Mouse (Mus musculus): ENCODE measurements at regions not wholly inside any gene's neighbourhood (a gene's known extent, or its start where the extent isn't known, plus 50 kb on each side); places are given as distances from the start of the nearest gene placed in this dataset.

GRCm38 (mm10) chr11:45785806-45786205, 66.0 kb upstream of the Clint1 start:
- no peak overlapping the region for H3K27ac ChIP-seq (ENCODE audit: insufficient read depth, low read depth, low read length, poor library complexity, severe bottlenecking)
- no peak overlapping the region for H3K4me3 ChIP-seq (ENCODE audit: insufficient read depth in 1 of 2, low read depth in 1 of 2, low read length in 2 of 2, poor library complexity in 1 of 2, severe bottlenecking in 1 of 2)
- H3K9me3 ChIP-seq (ENCODE audit: control insufficient read depth, insufficient read depth, low read depth, low read length) = no peaks in the 10 kb centered on the region
- no peak for DNase-seq (ENCODE audit: low read depth, low spot score)
- in situ Hi-C loops (cut with MboI; ENCODE audit: low sequenced_read_pairs in 2 of 2, unreplicated experiment in 2 of 2) = no loop called here
- no peak overlapping the region for H3K9ac ChIP-seq (ENCODE audit: insufficient read depth, low read depth, low read length, poor library complexity, severe bottlenecking)
- no peaks in the 10 kb centered on the region for H3K4me1 ChIP-seq (ENCODE audit: control insufficient read depth in 2 of 2, insufficient read depth in 2 of 2, low read length in 2 of 2, poor library complexity in 1 of 2)
- TF ChIP-seq HCFC1 (IDR thresholded peaks at IDR 0.05; ENCODE audit: borderline replicate concordance, insufficient read depth, low read length) (no peak), ZNF384 (IDR thresholded peaks at IDR 0.05; ENCODE audit: low read depth, low read length) (no peak), ZC3H11A (IDR thresholded peaks at IDR 0.05; ENCODE audit: borderline replicate concordance, low read depth, low read length) (no peak), CHD2 (IDR thresholded peaks at IDR 0.05; ENCODE audit: low read depth, low read length) (no peak), MAFK (IDR thresholded peaks at IDR 0.05; ENCODE audit: insufficient read depth, low read depth, low read length) (no peak)
- H3K36me3 ChIP-seq (ENCODE audit: control insufficient read depth, insufficient read depth, low read length, poor library complexity, severe bottlenecking) = no peaks in the 10 kb centered on the region

GRCm38 (mm10) chr11:45787408-45787807, 64.4 kb upstream of the Clint1 start:
- Histone ChIP-seq H3K9me3 (ENCODE audit: control insufficient read depth, insufficient read depth, low read depth, low read length) (no peaks in the 10 kb centered on the region), H3K4me1 (ENCODE audit: control insufficient read depth in 2 of 2, insufficient read depth in 2 of 2, low read length in 2 of 2, poor library complexity in 1 of 2) (no peaks in the 10 kb centered on the region), H3K4me3 (ENCODE audit: insufficient read depth in 1 of 2, low read depth in 1 of 2, low read length in 2 of 2, poor library complexity in 1 of 2, severe bottlenecking in 1 of 2) (no peak overlapping the region), H3K27ac (ENCODE audit: insufficient read depth, low read depth, low read length, poor library complexity, severe bottlenecking) (no peak overlapping the region), H3K9ac (ENCODE audit: insufficient read depth, low read depth, low read length, poor library complexity, severe bottlenecking) (no peak overlapping the region), H3K36me3 (ENCODE audit: control insufficient read depth, insufficient read depth, low read length, poor library complexity, severe bottlenecking) (no peaks in the 10 kb centered on the region)
- no peak for DNase-seq (ENCODE audit: low read depth, low spot score)
- TF ChIP-seq MAFK (IDR thresholded peaks at IDR 0.05; ENCODE audit: insufficient read depth, low read depth, low read length) (no peak), CHD2 (IDR thresholded peaks at IDR 0.05; ENCODE audit: low read depth, low read length) (no peak), ZNF384 (IDR thresholded peaks at IDR 0.05; ENCODE audit: low read depth, low read length) (no peak), ZC3H11A (IDR thresholded peaks at IDR 0.05; ENCODE audit: borderline replicate concordance, low read depth, low read length) (no peak), HCFC1 (IDR thresholded peaks at IDR 0.05; ENCODE audit: borderline replicate concordance, insufficient read depth, low read length) (no peak)
- in situ Hi-C loops (cut with MboI; ENCODE audit: low sequenced_read_pairs in 2 of 2, unreplicated experiment in 2 of 2) = no loop called here

- Histone ChIP-seq H3K4me1 (ENCODE audit: control insufficient read depth in 2 of 2, insufficient read depth in 2 of 2, low read length in 2 of 2, poor library complexity in 1 of 2) (no peaks in the 10 kb centered on the region), H3K27ac (ENCODE audit: insufficient read depth, low read depth, low read length, poor library complexity, severe bottlenecking) (no peak overlapping the region), H3K9me3 (ENCODE audit: control insufficient read depth, insufficient read depth, low read depth, low read length) (no peaks in the 10 kb centered on the region), H3K9ac (ENCODE audit: insufficient read depth, low read depth, low read length, poor library complexity, severe bottlenecking) (no peak overlapping the region), H3K4me3 (ENCODE audit: insufficient read depth in 1 of 2, low read depth in 1 of 2, low read length in 2 of 2, poor library complexity in 1 of 2, severe bottlenecking in 1 of 2) (no peak overlapping the region), H3K36me3 (ENCODE audit: control insufficient read depth, insufficient read depth, low read length, poor library complexity, severe bottlenecking) (no peaks in the 10 kb centered on the region)
- no peak for DNase-seq (ENCODE audit: low read depth, low spot score)
- TF ChIP-seq ZC3H11A (IDR thresholded peaks at IDR 0.05; ENCODE audit: borderline replicate concordance, low read depth, low read length) = no peak
- no peak for TF ChIP-seq HCFC1 (IDR thresholded peaks at IDR 0.05; ENCODE audit: borderline replicate concordance, insufficient read depth, low read length)
- no peak for TF ChIP-seq CHD2 (IDR thresholded peaks at IDR 0.05; ENCODE audit: low read depth, low read length)
- in situ Hi-C loops (cut with MboI; ENCODE audit: low sequenced_read_pairs in 2 of 2, unreplicated experiment in 2 of 2) = no loop called here
Observed at GRCm38 (mm10) chr11:45789886-45790285, 62.0 kb upstream of the Clint1 start.

GRCm38 (mm10) chr11:45790504-45790903, 61.3 kb upstream of the Clint1 start:
- H3K9ac ChIP-seq (ENCODE audit: insufficient read depth, low read depth, low read length, poor library complexity, severe bottlenecking) = no peak overlapping the region
- H3K27ac ChIP-seq (ENCODE audit: insufficient read depth, low read depth, low read length, poor library complexity, severe bottlenecking) = no peak overlapping the region
- H3K36me3 ChIP-seq (ENCODE audit: control insufficient read depth, insufficient read depth, low read length, poor library complexity, severe bottlenecking) = no peaks in the 10 kb centered on the region
- DNase-seq (ENCODE audit: low read depth, low spot score) = no peak
- no peaks in the 10 kb centered on the region for H3K9me3 ChIP-seq (ENCODE audit: control insufficient read depth, insufficient read depth, low read depth, low read length)
- in situ Hi-C loops (cut with MboI; ENCODE audit: low sequenced_read_pairs in 2 of 2, unreplicated experiment in 2 of 2) = no loop called here
- H3K4me1 ChIP-seq (ENCODE audit: control insufficient read depth in 2 of 2, insufficient read depth in 2 of 2, low read length in 2 of 2, poor library complexity in 1 of 2) = no peaks in the 10 kb centered on the region
- no peak overlapping the region for H3K4me3 ChIP-seq (ENCODE audit: insufficient read depth in 1 of 2, low read depth in 1 of 2, low read length in 2 of 2, poor library complexity in 1 of 2, severe bottlenecking in 1 of 2)
- TF ChIP-seq HCFC1 (IDR thresholded peaks at IDR 0.05; ENCODE audit: borderline replicate concordance, insufficient read depth, low read length) = no peak
- TF ChIP-seq ZNF384 (IDR thresholded peaks at IDR 0.05; ENCODE audit: low read depth, low read length) = no peak
- no peak for TF ChIP-seq CHD2 (IDR thresholded peaks at IDR 0.05; ENCODE audit: low read depth, low read length)
- TF ChIP-seq ZC3H11A (IDR thresholded peaks at IDR 0.05; ENCODE audit: borderline replicate concordance, low read depth, low read length) = no peak
- no peak for TF ChIP-seq MAFK (IDR thresholded peaks at IDR 0.05; ENCODE audit: insufficient read depth, low read depth, low read length)

GRCm38 (mm10) chr11:45791696-45792095, 60.2 kb upstream of the Clint1 start:
- Histone ChIP-seq H3K4me1 (ENCODE audit: control insufficient read depth in 2 of 2, insufficient read depth in 2 of 2, low read length in 2 of 2, poor library complexity in 1 of 2) (no peaks in the 10 kb centered on the region), H3K36me3 (ENCODE audit: control insufficient read depth, insufficient read depth, low read length, poor library complexity, severe bottlenecking) (no peaks in the 10 kb centered on the region), H3K9me3 (ENCODE audit: control insufficient read depth, insufficient read depth, low read depth, low read length) (no peaks in the 10 kb centered on the region), H3K27ac (ENCODE audit: insufficient read depth, low read depth, low read length, poor library complexity, severe bottlenecking) (no peak overlapping the region), H3K9ac (ENCODE audit: insufficient read depth, low read depth, low read length, poor library complexity, severe bottlenecking) (no peak overlapping the region), H3K4me3 (ENCODE audit: insufficient read depth in 1 of 2, low read depth in 1 of 2, low read length in 2 of 2, poor library complexity in 1 of 2, severe bottlenecking in 1 of 2) (no peak overlapping the region)
- in situ Hi-C loops (cut with MboI; ENCODE audit: low sequenced_read_pairs in 2 of 2, unreplicated experiment in 2 of 2) = no loop called here
- no peak for DNase-seq (ENCODE audit: low read depth, low spot score)
- no peak for TF ChIP-seq ZNF384 (IDR thresholded peaks at IDR 0.05; ENCODE audit: low read depth, low read length)
- TF ChIP-seq ZC3H11A (IDR thresholded peaks at IDR 0.05; ENCODE audit: borderline replicate concordance, low read depth, low read length) = no peak
- TF ChIP-seq MAFK (IDR thresholded peaks at IDR 0.05; ENCODE audit: insufficient read depth, low read depth, low read length) = no peak
- no peak for TF ChIP-seq HCFC1 (IDR thresholded peaks at IDR 0.05; ENCODE audit: borderline replicate concordance, insufficient read depth, low read length)
- no peak for TF ChIP-seq CHD2 (IDR thresholded peaks at IDR 0.05; ENCODE audit: low read depth, low read length)
